Mouse (Mus musculus): ENCODE data around the gene Nme1.

- no peak for TF ChIP-seq CTCF (IDR thresholded peaks at IDR 0.05; ENCODE audit: insufficient read depth, low read depth, low read length)
- no peak for TF ChIP-seq POLR2A (IDR thresholded peaks at IDR 0.05; ENCODE audit: insufficient read depth, low read depth, low read length)
These were observed 28.9 kb upstream of the Nme1 start for GRCm38 (mm10) chr11:93997141-93997775.

All from olfactory bulb, adult 2 months (tissue).